Mouse (Mus musculus) gastrocnemius, postnatal 4 days (tissue): ENCODE results near the gene Zfp454. TPM values are rescaled to one million over a fixed set of nuclear protein-coding genes. Genes with fewer than 3 reads are reported as not detected.

ENCODE experiments used
- DNase-seq, 2 experiments: peaks; one replicate each; pipeline ENCODE4 v3.0.0; 2021 to 2022; ENCODE audit warnings: low spot score in 2 of 2, mixed read lengths in 2 of 2
- long read RNA-seq, 2 experiments: library from polyadenylated mRNA; stranded (forward); transcript quantifications; one replicate each; pipeline ENCODE4 v2.0.0; 2021
- total RNA-seq, 2 experiments: library from RNA; stranded (reverse); gene quantifications; 2 replicates each; pipeline ENCODE4 v1.2.3; 2021

Zfp454 gene
- 1 to 10 TPM; 2.5 to 3.0 TPM for total RNA-seq
- long read RNA-seq, experiment 1, partial matches to known transcripts, result 0 of 3 reads
- long read RNA-seq, experiment 1, other reads (novel, unspliced or antisense), result 3 of 3 reads
- long read RNA-seq, experiment 2, partial matches to known transcripts, result 0 of 2 reads
- long read RNA-seq, experiment 2, other reads (novel, unspliced or antisense), result 2 of 2 reads

- peak; percentile 68 to 85 for DNase-seq
These were observed at the start of gene Zfp454 for GRCm38 (mm10) chr11:50887390-50888128. Zfp454 (minus strand) TSS chr11:50887651.

DNA sequence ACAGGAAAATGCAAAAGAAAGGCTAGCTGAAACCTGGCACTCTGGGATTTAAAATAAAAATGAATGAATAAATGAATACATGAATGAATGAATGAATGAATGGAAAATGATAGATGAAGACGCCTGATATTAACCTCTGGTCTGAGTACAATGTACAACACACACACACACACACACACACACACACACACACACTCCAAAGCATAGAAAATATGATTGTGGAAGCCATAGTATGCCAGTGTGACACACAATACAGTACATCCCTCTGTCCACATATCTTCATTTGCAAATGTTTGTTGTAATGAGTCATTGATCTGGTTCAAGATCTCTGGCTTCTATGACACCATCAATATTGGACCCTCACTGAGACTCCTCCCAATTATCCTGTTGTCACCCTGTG, 44.6 kb upstream of the Zfp454 start:
- no peak for DNase-seq

DNA sequence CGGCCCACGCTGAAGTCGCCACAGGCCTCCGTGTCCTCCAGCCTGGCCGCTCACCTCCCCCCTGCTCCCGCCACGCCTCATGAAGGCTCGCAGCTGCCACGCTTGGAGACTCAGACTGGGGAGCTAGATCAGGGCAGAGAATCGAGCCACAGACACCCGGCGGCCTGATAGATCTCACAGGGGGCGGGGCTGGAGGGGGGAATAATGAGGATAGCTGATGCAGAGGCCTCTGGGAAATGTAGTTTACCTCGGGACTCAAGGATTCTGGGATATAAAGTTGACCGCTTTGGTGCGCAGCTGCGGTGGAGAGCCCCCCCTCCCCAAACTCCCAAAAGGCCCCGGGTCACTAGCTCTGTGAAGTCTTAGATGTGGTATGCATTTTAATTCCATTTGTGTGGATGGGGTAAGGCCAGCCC, 44.0 kb upstream of the Zfp454 start, which contains the start of gene Zfp354b:
Gene Zfp354b, minus strand, starts transcription at position 183 of the 416 bp plus-strand sequence.
- peak; percentile 32 to 74 for DNase-seq

DNA sequence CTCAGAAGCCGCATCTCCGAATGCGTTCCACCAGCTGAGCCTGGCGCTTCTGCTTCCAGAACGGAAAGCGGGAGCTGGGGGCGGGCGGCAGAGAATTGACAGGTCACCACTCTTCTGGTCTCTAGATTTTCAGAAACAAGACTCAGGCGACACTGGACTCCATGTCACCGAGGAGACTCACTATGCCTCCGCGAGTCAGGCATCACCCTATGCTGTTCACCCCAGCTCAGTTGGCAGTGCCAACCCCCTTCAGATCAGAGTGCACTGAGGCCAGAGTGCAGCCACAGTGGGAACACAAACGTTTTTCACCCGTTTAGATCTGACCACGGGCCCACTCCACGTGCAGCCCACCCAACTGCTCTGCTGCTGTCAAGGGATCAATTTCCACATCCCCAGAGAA, 43.6 kb upstream of the Zfp454 start:
- DNase-seq, result peak in 1 of 2 experiments; percentile 11

DNA sequence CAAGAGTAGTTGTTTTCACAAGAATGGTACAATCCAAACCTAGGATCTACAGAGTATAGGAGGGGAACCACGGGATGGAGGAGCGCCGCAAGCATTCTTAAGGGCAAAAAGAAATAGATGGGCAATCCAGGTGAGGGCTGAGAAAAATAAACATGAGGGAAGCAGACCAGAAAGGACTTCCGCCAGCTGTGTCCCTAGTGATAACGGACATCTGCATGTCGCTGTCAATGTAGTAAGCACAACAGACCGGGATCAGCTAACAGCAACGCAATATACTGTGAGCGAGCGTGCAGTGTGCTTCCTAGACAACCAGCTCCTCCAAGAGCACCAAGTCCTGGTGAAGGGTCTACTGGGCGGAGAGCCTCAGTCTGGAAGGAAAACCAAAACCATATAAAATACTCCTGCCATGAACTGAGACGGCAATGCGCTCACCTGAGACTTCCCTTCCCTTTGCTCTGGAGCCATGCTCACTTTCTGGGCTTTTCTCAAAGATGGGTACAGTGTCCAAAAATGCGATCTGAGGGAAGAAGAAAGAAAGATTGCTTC, 43.1 kb upstream of the Zfp454 start:
- DNase-seq, result no peak

DNA sequence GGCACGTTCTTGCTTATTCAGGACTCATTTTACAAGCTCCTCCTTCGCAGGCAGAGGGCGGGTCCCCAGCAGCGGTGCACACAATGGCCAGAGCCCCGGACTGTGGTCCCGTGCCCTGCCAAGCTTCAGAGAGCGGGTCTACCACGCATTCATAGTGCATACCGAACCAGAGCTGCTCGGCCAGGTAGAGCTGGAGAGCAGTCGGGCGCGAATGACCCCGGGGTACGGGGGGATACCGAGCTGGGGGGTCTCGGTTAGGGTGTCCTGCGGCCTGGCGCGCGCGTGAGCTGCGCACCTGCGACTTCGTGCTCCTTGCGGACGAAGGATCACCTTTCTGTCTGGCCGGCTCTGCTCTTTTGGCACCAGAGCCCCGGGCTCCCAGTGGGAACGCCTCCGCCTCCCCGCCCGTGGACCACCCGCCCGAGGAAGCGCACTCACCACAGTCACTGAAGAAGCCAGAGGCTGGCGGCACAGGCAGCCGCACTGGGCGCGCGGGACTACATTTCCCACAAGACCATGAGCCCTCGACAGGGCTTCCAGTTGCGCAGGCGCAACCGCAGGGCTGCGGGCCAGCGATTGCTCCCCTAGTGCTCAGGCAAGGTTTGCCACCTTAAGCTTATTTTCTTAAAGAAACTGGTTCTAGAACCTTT, 28.3 kb upstream of the Zfp454 start, which contains the start of gene Zfp2:
Gene Zfp2, minus strand, starts transcription at position 495 of the 650 bp plus-strand sequence.
- DNase-seq, result peak; percentile 86 to 91

DNA sequence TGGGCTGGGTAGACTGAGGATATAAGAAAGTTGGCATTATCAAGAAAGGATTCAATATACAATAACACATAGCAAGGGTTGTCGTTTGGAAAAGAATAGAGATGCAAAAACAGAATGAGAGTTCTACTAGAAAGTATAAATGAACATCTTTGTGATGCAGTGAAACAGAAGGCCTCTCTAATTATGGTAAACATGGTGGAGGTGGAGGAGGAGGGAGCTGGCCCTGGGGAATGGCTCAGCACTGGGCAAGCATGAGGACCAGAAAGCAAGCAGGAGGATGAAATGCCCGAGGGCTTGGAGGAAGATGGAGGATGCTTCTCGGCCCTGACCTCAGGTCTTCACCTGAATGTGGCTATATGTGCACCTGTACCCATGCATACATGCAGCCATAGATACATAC, 27.0 kb upstream of the Zfp454 start:
- DNase-seq, result no peak

DNA sequence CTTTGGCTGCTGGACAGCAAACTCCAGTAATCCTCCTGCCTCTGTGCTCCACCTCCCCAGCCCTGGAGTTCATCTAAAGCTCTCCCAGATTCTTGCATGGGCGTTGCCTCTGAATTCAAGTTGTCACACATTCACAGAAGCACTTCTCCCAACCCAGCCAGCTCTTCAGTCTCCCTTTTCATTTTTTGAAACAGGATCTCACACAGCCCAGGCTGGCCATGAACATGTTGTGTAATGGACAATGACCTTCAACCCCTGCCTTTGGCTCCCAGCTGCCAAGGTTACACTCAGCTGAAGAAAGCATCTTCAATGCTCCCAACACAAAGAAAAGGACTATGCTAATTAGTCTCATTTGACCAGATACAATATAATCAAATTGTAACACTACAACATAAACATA, 25.9 kb upstream of the Zfp454 start:
- no peak for DNase-seq

- no peak for DNase-seq
These were observed 20.7 kb upstream of the Zfp454 start for GRCm38 (mm10) chr11:50908136-50908535.

DNA sequence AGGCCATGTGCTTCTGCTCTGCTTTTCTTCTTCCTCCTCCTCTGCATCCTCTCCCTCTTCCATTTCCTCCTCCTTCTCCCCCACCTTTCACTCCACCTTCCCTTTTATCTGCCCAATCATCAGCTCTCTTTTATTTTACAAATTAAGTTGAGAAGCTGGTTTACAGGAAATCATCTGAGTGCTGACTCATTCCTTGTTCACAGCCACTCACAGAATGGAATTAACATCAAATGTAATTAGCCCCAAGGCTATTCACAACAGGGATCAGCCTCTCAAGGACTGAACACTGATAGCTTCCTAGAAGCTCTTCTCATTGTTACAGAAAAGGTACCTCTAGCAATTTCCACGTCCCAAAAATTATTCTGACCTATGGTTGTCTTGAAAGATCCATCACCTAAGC, 9.9 kb upstream of the Zfp454 start:
- DNase-seq, result no peak

- no peak for DNase-seq
These were observed 5.0 kb upstream of the Zfp454 start for GRCm38 (mm10) chr11:50892441-50892840.

DNA sequence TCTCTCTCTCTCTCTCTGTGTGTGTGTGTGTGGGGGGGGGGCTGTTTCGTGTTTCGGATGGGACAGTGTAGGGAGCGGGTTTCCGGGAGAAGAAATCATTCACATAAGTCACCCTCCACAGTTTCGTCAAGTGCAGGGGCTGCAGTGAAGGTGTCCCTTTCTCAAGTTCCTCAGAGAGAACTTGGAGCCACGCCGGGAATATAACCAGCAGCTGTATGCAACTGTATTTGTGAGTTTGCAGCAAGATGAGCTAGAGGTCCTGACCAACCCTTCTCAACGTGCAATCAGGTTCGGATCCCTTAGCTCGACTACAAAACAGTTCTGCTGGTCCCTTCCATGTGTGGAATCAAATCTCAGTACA, 538 bp downstream of the Zfp454 start:
- DNase-seq, result peak in 1 of 2 experiments; percentile 16

GRCm38 (mm10) chr11:50886231-50886932, 1.1 kb downstream of the Zfp454 start:
- no peak for DNase-seq

- no peak for DNase-seq
These were observed 3.7 kb downstream of the Zfp454 start for GRCm38 (mm10) chr11:50883756-50884155.

DNA sequence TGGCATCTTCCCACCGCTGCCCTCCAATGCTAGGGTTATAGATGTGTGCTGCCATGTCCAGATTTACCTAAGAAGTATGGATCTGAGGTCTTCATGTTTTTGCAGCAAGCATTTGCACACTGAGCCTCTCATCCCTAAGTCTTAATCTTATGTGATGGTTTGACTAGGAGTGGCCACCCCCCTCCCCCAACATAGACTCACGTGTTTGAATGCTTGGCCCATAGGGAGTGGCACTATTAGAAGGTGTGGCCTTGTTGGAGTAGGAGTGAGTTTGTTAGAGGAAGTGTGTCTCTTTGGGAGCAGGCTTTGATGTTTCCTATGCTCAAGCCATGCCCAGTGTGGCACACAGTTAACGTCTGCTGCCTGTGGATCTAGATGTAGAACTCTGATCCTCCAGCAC, 8.8 kb downstream of the Zfp454 start:
- DNase-seq, result no peak

DNA sequence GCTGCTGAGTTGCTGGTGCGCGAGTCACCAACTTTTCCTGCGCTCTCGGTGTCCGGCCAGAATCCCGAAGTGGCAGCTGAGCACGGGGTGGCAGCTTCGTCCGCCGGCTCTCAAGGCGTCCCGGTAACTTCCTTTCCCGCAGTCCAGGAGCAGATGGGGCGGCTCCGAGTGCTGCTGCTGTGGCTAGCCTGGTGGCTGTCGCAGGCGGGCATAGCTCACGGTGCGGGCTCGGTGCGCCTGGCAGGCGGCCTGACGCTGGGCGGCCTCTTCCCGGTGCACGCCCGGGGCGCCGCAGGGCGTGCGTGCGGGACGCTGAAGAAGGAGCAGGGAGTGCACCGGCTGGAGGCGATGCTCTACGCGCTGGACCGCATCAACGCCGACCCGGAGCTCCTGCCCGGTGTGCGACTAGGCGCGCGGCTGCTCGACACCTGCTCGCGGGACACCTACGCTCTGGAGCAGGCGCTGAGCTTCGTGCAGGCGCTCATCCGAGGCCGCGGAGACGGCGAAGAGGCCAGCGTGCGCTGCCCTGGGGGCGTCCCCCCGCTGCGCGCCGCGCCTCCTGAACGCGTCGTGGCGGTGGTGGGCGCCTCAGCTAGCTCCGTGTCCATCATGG, 36.4 kb downstream of the Zfp454 start:
- DNase-seq, result no peak

- no peak for DNase-seq
These were observed 37.2 kb downstream of the Zfp454 start, which contains the start of gene Grm6 for GRCm38 (mm10) chr11:50850177-50850735. Grm6 (plus strand) TSS chr11:50850685.

DNA sequence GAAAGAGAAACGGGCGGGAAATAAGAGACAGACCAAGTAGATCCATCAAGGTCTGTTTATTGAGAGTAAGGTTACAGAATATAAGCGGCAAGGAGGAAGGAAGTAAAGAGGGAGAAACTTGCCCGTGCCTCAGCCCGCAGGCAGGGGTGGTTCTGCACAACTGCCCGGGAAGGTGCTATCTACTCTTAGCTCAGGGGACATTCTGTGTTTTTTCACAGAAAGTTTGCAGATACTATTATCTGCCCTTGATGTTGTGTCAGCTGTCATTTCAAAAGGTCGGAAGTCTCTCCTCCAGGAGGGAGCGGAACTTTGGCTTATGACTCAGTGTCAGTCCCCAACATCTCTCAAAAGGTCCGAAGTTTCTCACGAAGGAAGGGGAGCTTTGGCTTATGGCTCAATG, 38.1 kb downstream of the Zfp454 start:
- no peak for DNase-seq

DNA sequence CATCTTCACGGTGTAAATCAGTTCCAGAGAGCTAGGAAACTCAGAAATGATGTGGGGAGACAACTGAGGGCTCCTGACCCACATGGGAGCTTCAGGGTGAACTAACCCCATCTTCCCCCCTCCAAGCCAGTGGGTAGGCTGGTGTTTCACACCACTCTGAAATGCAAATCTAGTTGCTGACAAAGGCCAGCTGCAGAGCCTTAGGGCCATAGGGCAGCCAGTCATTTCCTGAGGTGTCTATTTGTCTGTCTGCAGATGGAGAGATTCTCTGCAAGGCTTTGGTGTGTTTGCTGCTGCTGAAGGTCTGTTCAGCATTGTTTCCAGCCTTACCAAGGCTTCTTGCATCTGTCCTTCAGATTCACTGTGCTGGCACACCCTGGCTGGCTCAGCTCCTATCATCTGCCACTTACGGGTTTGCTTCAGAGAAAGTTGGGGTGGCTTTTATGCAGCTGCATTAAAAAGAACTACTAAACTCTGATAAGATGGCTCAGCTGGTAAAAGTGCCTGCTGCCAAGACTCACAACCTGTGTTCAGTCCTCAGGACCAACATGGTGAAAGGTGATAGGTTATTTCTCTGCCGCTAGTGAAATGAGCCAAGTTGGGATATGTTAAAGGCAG, 38.8 kb downstream of the Zfp454 start:
- DNase-seq, result no peak

DNA sequence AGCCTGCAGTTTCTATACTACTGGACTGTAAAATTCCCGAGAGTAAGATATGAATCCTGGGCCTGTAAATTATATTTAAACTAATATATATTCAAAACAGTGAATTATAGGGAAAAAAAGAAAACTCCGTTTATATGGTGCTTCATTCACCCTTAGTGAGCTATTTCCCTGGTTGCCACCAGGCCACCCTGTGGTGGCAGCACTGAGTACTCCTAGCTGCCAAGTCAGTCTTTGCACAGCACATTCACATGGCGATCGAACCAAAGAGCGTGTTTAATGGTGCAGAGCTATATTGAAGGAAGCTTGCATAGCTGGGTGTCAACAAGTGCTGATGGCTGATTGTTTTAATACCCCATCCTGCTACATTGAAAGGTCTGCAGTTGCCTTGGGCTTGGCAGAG, 40.4 kb downstream of the Zfp454 start:
- no peak for DNase-seq
